Mouse (Mus musculus): ENCODE measurements around the gene Auts2.

- TF ChIP-seq POLR2A (IDR thresholded peaks at IDR 0.05; ENCODE audit: low read depth, low read length) (no peak), CTCF (IDR thresholded peaks at IDR 0.05; ENCODE audit: extremely low read depth, insufficient read length, insufficient replicate concordance, low read depth, low read length) (no peak)
Observed at GRCm38 (mm10) chr5:132394800-132395575, 148.2 kb downstream of the Auts2 start.

Measured in small intestine, adult 2 months (tissue).